Mouse (Mus musculus) heart, postnatal 0 days (tissue): ENCODE data around the gene Olfr1161. TPM values are rescaled to one million over a fixed set of nuclear protein-coding genes. Genes with fewer than 3 reads are reported as not detected.
"Not testable (repeated sequence)": the region's sequence is repeated elsewhere in the genome, so short reads cannot be mapped to it uniquely, and the experiment has no call there.

Experiments
- ATAC-seq: fragments of 200-750 bp; cut with Nextera tagmentation; 2 replicates; pipeline ENCODE4 v1.8.0; 2017; ENCODE audit warnings: low read depth, moderate number of reproducible peaks, moderate library complexity; ENCODE audit not compliant: insufficient read depth
- DNase-seq: peaks from one replicate; pipeline ENCODE4 v3.0.0-alpha.2; 2016; ENCODE audit warnings: low spot score
- H3K27ac ChIP-seq: fragments of 300-500 bp; sonication (generic); 2 replicates; pipeline ENCODE4 v1.5.1; 2014; ENCODE audit warnings: low read depth, mild to moderate bottlenecking
- H3K27me3 ChIP-seq: fragments of 300-500 bp; sonication (generic); 2 replicates; pipeline ENCODE4 v1.6.1; 2014; ENCODE audit warnings: low read length, mixed read lengths; ENCODE audit not compliant: control insufficient read depth, insufficient read depth
- H3K36me3 ChIP-seq: fragments of 300-500 bp; sonication (generic); replicated peaks from 2 replicates; pipeline ENCODE4 v1.6.1; 2014; ENCODE audit warnings: low read length, mixed read lengths; ENCODE audit not compliant: control insufficient read depth, insufficient read depth
- H3K4me1 ChIP-seq: fragments of 300-500 bp; sonication (generic); 2 replicates; pipeline ENCODE4 v1.6.1; 2014; ENCODE audit warnings: antibody characterized with exemption; ENCODE audit not compliant: control insufficient read depth, insufficient read depth
- H3K4me2 ChIP-seq: fragments of 300-500 bp; sonication (generic); 2 replicates; pipeline ENCODE4 v1.6.1; 2014; ENCODE audit warnings: low read depth, mild to moderate bottlenecking, low read length, moderate library complexity
- H3K4me3 ChIP-seq: fragments of 300-500 bp; sonication (generic); 2 replicates; pipeline ENCODE4 v1.5.1; 2014; ENCODE audit warnings: low read depth, low read length
- H3K9ac ChIP-seq: fragments of 300-500 bp; sonication (generic); replicated peaks from 2 replicates; pipeline ENCODE4 v1.6.1; 2014; ENCODE audit warnings: low read depth, low read length, mixed read lengths
- H3K9me3 ChIP-seq: fragments of 300-500 bp; sonication (generic); replicated peaks from 2 replicates; pipeline ENCODE4 v1.6.1; 2016; ENCODE audit warnings: low read length; ENCODE audit not compliant: control insufficient read depth
- CTCF ChIP-seq: IDR thresholded peaks from 2 replicates; pipeline ENCODE4 v1.5.1; 2016; ENCODE audit warnings: antibody characterized with exemption, control low read depth, low read depth
- EP300 ChIP-seq: IDR thresholded peaks from 2 replicates; pipeline ENCODE4 v1.6.1; 2016; ENCODE audit warnings: antibody characterized with exemption, low read depth
- WGBS: fragments of 180-500 bp; shearing (Covaris S2); extraction: QIAGEN DNeasy Blood & Tissue Kit; methylation state at CpG from one replicate; pipeline ENCODE4 v1.1.7; 2014; 5-methylcytosine and 5-hydroxymethylcytosine counted together
- polyA plus RNA-seq: library from polyadenylated mRNA; unstranded; fragments of >200 nt; fragmentation: Nextera tagmentation; extraction: Ambion mirVana; gene quantifications from 2 replicates; pipeline ENCODE4 v1.2.1, GENCODE M21; 2015
- total RNA-seq: library from RNA; depleted of rRNA; stranded (reverse); fragments of >200 nt; gene quantifications from 2 replicates; pipeline ENCODE4 v1.2.3, GENCODE M21; 2014; ENCODE audit warnings: low replicate concordance; rRNA removed

Gene Olfr1161
- total RNA-seq (not detected in 2 replicates), polyA plus RNA-seq (not detected in 2 replicates)

GRCm38 (mm10) chr2:88022474-88022873, at the start of gene Olfr1161:
Gene Olfr1161, plus strand, starts transcription at chr2:88022774.
- 67% methylated on average over 1 of the region's 1 CpGs for WGBS
- not testable (repeated sequence) for H3K9me3 ChIP-seq, ATAC-seq, H3K36me3 ChIP-seq, H3K4me1 ChIP-seq, H3K27me3 ChIP-seq, H3K9ac ChIP-seq, H3K4me2 ChIP-seq, H3K27ac ChIP-seq, DNase-seq, H3K4me3 ChIP-seq

GRCm38 (mm10) chr2:87974563-87974962, 48.0 kb upstream of the Olfr1161 start, which contains the start of gene Olfr74:
Gene Olfr74, minus strand, starts transcription at chr2:87974663.
- WGBS = 50% methylated on average over 3 of the region's 3 CpGs
- no peaks in the 10 kb centered on the region for H3K4me1 ChIP-seq
- no peaks in the 10 kb centered on the region for H3K9me3 ChIP-seq
- no peak for ATAC-seq
- H3K4me3 ChIP-seq = no peak within 1 kb of the TSS
- no peak within 1 kb of the TSS for H3K4me2 ChIP-seq
- no peaks in the 10 kb centered on the region for H3K36me3 ChIP-seq
- no peak for TF ChIP-seq EP300
- TF ChIP-seq CTCF = no peak
- DNase-seq = no peak
- H3K9ac ChIP-seq = no peak within 1 kb of the TSS
- no peak within 1 kb of the TSS for H3K27ac ChIP-seq
- no peaks in the 10 kb centered on the region for H3K27me3 ChIP-seq

- H3K36me3 ChIP-seq = no peaks in the 10 kb centered on the region
Observed at GRCm38 (mm10) chr2:87989813-87990212, 32.8 kb upstream of the Olfr1161 start, which contains the start of gene Olfr1158. Gene Olfr1158, plus strand, starts transcription at chr2:87990113.

DNA sequence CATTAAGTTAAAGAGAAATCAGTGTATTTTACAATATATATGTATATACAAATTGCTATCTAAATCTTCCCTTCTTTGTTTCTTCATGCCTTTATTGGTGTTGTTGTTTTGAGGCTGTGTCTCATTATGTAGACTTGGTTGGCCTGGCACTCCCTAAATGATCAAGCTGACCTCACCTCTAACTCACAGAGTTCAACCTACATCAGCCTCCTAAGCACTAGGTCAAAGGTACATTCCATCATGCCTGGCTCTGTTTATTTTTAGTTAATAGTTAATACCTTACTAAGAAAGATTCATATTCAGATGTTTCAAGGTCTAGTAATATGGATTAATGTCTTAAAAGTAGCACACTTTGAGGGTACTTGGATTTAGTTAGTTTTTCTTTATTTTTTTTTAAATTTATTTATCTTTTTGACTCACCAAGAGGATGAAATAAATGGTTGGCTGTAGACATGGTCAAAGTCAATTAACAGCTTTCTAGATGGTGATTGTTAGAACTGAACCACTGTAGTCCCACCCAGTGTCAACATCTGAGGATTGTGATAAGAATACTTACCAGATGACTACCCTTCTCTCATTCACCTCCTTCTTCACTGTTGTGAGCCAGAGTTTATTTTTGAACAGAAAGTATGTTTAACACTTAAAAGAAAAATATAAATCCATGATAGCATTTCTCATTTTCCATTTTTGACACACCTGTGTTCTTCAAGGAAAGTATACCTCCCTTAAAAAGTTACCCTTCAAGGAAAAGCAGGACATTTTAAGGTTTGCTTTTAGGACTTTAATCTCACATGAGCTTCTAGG, 14.9 kb upstream of the Olfr1161 start, which contains the start of gene Olfr1160:
Olfr1160 (minus strand) TSS at position 754 of the 804 bp plus-strand sequence.
- Histone ChIP-seq H3K27ac (no peak within 1 kb of the TSS), H3K9ac (no peak within 1 kb of the TSS), H3K9me3 (no peaks in the 10 kb centered on the region), H3K4me1 (no peaks in the 10 kb centered on the region), H3K4me3 (no peak within 1 kb of the TSS), H3K27me3 (no peaks in the 10 kb centered on the region), H3K4me2 (no peak within 1 kb of the TSS), H3K36me3 (no peaks in the 10 kb centered on the region)
- no peak for TF ChIP-seq EP300
- TF ChIP-seq CTCF = no peak
- no peak for ATAC-seq
- DNase-seq = no peak

More at GRCm38 (mm10) chr2:87989813-87990212, 32.8 kb upstream of the Olfr1161 start, which contains the start of gene Olfr1158:
- ATAC-seq = no peak
- Histone ChIP-seq H3K9ac (no peak within 1 kb of the TSS), H3K27ac (no peak within 1 kb of the TSS), H3K27me3 (no peaks in the 10 kb centered on the region), H3K4me3 (no peak within 1 kb of the TSS), H3K4me1 (no peaks in the 10 kb centered on the region), H3K4me2 (no peak within 1 kb of the TSS), H3K9me3 (no peaks in the 10 kb centered on the region)
- no peak for DNase-seq
- TF ChIP-seq CTCF = no peak
- TF ChIP-seq EP300 = no peak

DNA sequence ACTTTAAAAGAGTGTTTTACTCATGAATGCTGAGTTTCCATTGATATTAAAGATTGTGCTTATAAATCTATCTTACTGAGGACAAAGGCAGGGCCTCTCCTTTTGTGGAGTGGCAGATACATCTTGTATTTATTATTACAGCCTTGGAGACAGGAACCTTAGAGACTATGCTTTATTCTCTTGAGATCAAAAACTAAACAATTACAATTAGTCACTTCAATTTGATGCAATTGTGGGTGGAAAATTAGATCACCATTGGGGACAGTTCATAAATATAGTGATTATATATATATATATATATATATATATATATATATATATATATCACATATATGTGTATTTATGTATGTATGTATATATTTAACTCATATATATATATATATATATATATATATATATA, 15.0 kb downstream of the Olfr1161 start, which contains the start of gene Olfr73:
Olfr73 (minus strand) TSS at position 101 of the 400 bp plus-strand sequence.
- H3K9ac ChIP-seq = no peak within 1 kb of the TSS
- no peak within 1 kb of the TSS for H3K4me3 ChIP-seq
- no peak for ATAC-seq

More for the DNA sequence above, 15.0 kb downstream of the Olfr1161 start, which contains the start of gene Olfr73:
- no peaks in the 10 kb centered on the region for H3K27me3 ChIP-seq
- H3K4me1 ChIP-seq = no peaks in the 10 kb centered on the region
- TF ChIP-seq EP300 = no peak
- TF ChIP-seq CTCF = no peak
- DNase-seq = no peak
- H3K4me2 ChIP-seq = no peak within 1 kb of the TSS
- H3K27ac ChIP-seq = no peak within 1 kb of the TSS
- no peaks in the 10 kb centered on the region for H3K36me3 ChIP-seq
- H3K9me3 ChIP-seq = no peaks in the 10 kb centered on the region
